Mouse (Mus musculus) hindbrain, embryonic 14.5 days (tissue): Measurements from ENCODE around the gene Col1a1. TPM values are rescaled to one million over a fixed set of nuclear protein-coding genes. Genes with fewer than 3 reads are reported as not detected.
A peak's percentile ranks its signal among the peaks of the same experiment; 100 is the strongest.

Source experiments
- ATAC-seq: fragments of 200-750 bp; cut with Nextera tagmentation; 2 replicates; pipeline ENCODE4 v1.8.0; 2017; ENCODE audit warnings: moderate number of reproducible peaks, mild to moderate bottlenecking, moderate TSS enrichment, moderate library complexity; ENCODE audit not compliant: low FRiP score
- DNase-seq: peaks from one replicate; pipeline ENCODE4 v3.0.0-alpha.2; 2015; ENCODE audit warnings: low spot score
- H3K27ac ChIP-seq: fragments of 300-500 bp; sonication (generic); 2 replicates; pipeline ENCODE4 v1.5.1; 2014; ENCODE audit warnings: mild to moderate bottlenecking, moderate library complexity
- H3K27me3 ChIP-seq: fragments of 300-500 bp; sonication (generic); 2 replicates; pipeline ENCODE4 v1.6.1; 2014; ENCODE audit warnings: mild to moderate bottlenecking, low read length, mixed read lengths; ENCODE audit not compliant: control insufficient read depth, insufficient read depth
- H3K36me3 ChIP-seq: fragments of 300-500 bp; sonication (generic); replicated peaks from 2 replicates; pipeline ENCODE4 v1.6.1; 2014; ENCODE audit not compliant: control insufficient read depth, insufficient read depth
- H3K4me1 ChIP-seq: fragments of 300-500 bp; sonication (generic); replicated peaks from 2 replicates; pipeline ENCODE4 v1.6.1; 2014; ENCODE audit warnings: antibody characterized with exemption, low read length, mixed read lengths; ENCODE audit not compliant: control insufficient read depth, insufficient read depth
- H3K4me2 ChIP-seq: fragments of 300-500 bp; sonication (generic); replicated peaks from 2 replicates; pipeline ENCODE4 v1.6.1; 2014; ENCODE audit warnings: mild to moderate bottlenecking, moderate library complexity
- H3K4me3 ChIP-seq: fragments of 300-500 bp; sonication (generic); replicated peaks from 2 replicates; pipeline ENCODE4 v1.5.1; 2014; ENCODE audit warnings: mild to moderate bottlenecking, low read length
- H3K9ac ChIP-seq: fragments of 300-500 bp; sonication (generic); 2 replicates; pipeline ENCODE4 v1.6.1; 2014
- H3K9me3 ChIP-seq: fragments of 300-500 bp; sonication (generic); 2 replicates; pipeline ENCODE4 v1.6.1; 2016; ENCODE audit warnings: low read length; ENCODE audit not compliant: control insufficient read depth
- WGBS: fragments of 180-500 bp; shearing (Covaris S2); extraction: QIAGEN DNeasy Blood & Tissue Kit; methylation state at CpG from one replicate; pipeline ENCODE4 v1.1.7; 2014; 5-methylcytosine and 5-hydroxymethylcytosine counted together
- polyA plus RNA-seq: library from polyadenylated mRNA; unstranded; fragments of >200 nt; fragmentation: Nextera tagmentation; extraction: Ambion mirVana; gene quantifications from 2 replicates; pipeline ENCODE4 v1.2.1, GENCODE M21; 2014

Gene Col1a1
- polyA plus RNA-seq, 1 experiment from 2014 or later = 157 TPM

DNA sequence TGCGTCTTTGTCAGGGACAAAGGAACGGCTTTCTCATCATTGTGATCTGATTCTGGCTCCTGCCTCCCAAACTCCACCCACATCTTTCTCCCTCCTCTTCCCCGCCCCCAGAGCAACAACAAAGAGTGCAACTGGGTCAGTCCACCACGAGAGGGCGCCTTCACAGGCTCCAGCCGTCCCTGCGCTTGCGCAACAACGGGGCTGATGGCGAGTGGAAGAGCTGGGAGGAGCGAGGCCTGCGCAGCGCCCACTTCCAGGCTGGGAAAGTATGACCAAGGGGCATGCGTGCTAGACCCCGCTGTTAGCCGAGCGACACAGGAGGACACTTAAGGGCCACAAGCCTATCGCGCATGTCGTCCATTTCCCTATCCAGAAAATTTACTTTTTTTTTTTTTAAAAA, 42.9 kb downstream of the Col1a1 start:
- H3K4me1 ChIP-seq = peaks cover 11% of the 10 kb centered on the region; the same call in 1 of the 2 replicates
- H3K4me3 ChIP-seq = peak overlapping the region; percentile 15
- peak; percentile 98 for DNase-seq
- H3K27me3 ChIP-seq = no peaks in the 10 kb centered on the region
- peak; percentile 96 for ATAC-seq
- H3K9ac ChIP-seq = peak overlapping the region; percentile 62
- peak overlapping the region; percentile 48 for H3K4me2 ChIP-seq
- H3K27ac ChIP-seq = peak overlapping the region; percentile 96
- H3K36me3 ChIP-seq = no peaks in the 10 kb centered on the region
- no peaks in the 10 kb centered on the region for H3K9me3 ChIP-seq
- WGBS = under 1% methylated on average over 20 of the region's 20 CpGs

GRCm38 (mm10) chr11:94979462-94980179, 43.6 kb downstream of the Col1a1 start:
- H3K27ac ChIP-seq = peak overlapping the region; percentile 39
- H3K9me3 ChIP-seq = no peaks in the 10 kb centered on the region
- peak overlapping the region; percentile 15 for H3K4me3 ChIP-seq
- no peaks in the 10 kb centered on the region for H3K27me3 ChIP-seq
- peaks cover 11% of the 10 kb centered on the region; the same call in 1 of the 2 replicates for H3K4me1 ChIP-seq
- ATAC-seq = peak; percentile 36; the same call in 1 of the 2 replicates
- peak overlapping the region; percentile 48 for H3K4me2 ChIP-seq
- peak overlapping the region; percentile 26; the same call in 1 of the 2 replicates for H3K9ac ChIP-seq
- DNase-seq = peak; percentile 48
- WGBS = 81% methylated on average over 11 of the region's 11 CpGs
- H3K36me3 ChIP-seq = no peaks in the 10 kb centered on the region

DNA sequence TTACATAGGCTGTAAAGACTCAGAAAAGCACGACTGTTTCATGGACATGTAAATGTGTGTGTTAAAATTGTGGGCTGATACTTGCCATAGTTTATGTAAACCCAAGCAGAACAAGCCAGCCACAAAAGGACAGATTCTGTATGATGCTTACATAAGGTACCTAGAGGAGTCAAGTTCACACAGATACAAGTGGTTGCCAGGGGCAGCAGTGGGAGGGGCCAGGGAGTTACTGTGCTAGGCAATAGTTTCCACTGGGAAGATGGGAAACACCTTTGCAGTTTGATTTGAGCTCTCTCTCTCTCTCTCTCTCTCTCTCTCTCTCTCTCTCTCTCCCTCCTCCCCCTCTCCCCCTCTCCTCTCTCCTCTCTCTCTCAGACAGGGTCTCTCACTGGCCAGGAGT, 49.1 kb downstream of the Col1a1 start:
- 51% methylated on average over 1 of the region's 1 CpGs for WGBS
- Histone ChIP-seq H3K27me3 (no peaks in the 10 kb centered on the region), H3K4me3 (no peak overlapping the region), H3K4me2 (no peak overlapping the region), H3K9me3 (no peaks in the 10 kb centered on the region), H3K36me3 (no peaks in the 10 kb centered on the region), H3K27ac (no peak overlapping the region), H3K9ac (no peak overlapping the region), H3K4me1 (peaks cover 13% of the 10 kb centered on the region)
- ATAC-seq (no peak), DNase-seq (no peak)

- Histone ChIP-seq H3K4me3 (no peak overlapping the region), H3K9ac (no peak overlapping the region), H3K4me2 (no peak overlapping the region), H3K27ac (no peak overlapping the region), H3K27me3 (no peaks in the 10 kb centered on the region), H3K9me3 (no peaks in the 10 kb centered on the region), H3K36me3 (no peaks in the 10 kb centered on the region), H3K4me1 (peaks cover 19% of the 10 kb centered on the region)
- no peak for ATAC-seq
- no peak for DNase-seq
- 75% methylated on average over 5 of the region's 5 CpGs for WGBS
These were observed 49.8 kb downstream of the Col1a1 start for GRCm38 (mm10) chr11:94985822-94986221.

DNA sequence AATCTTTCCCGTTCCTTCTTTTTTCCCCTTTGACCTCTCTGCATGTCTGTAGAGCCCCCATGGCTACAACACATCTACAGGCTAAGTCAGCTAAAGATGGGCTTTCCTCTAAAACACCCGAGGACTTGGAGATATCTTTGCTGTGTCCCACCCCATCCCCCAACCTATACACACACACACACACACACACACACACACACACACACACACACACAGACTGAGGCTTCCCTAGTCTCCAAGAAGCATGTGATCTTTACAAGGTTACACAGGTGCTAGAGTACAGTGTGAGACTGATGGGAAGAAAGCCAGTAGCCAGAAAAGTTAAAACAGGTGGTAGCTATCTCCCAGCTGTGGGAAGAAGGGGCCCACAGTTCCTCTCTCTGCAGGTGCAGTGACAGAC, 50.4 kb downstream of the Col1a1 start:
- 57% methylated on average over 2 of the region's 2 CpGs for WGBS
- H3K4me1 ChIP-seq = peaks cover 19% of the 10 kb centered on the region
- no peak for DNase-seq

DNA sequence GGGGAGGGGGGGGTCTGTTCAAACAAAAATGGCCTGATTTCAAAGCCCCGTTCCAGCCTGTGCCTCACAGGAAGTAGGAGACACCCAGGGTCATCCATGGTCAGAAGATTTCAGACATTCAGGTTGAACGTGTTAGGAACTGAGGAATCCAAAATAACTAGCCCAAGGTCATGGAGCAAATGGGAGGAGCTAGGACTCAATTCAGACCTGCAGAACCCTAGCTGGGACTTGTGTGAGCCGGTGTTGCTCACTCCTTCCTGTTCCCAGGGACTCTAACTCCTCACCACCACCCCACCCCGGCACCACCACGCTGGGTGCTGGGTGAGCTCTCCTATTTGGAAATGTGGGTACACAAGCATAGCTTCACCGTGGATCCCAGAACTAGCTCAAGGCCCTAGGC, 51.3 kb downstream of the Col1a1 start:
- DNase-seq (no peak), ATAC-seq (no peak)
- Histone ChIP-seq H3K27me3 (no peaks in the 10 kb centered on the region), H3K27ac (no peak overlapping the region), H3K36me3 (no peaks in the 10 kb centered on the region), H3K4me2 (no peak overlapping the region), H3K4me3 (no peak overlapping the region), H3K9me3 (no peaks in the 10 kb centered on the region), H3K9ac (no peak overlapping the region), H3K4me1 (peaks cover 19% of the 10 kb centered on the region)
- 51% methylated on average over 6 of the region's 6 CpGs for WGBS

More for the DNA sequence above, 50.4 kb downstream of the Col1a1 start:
- Histone ChIP-seq H3K27ac (no peak overlapping the region), H3K4me2 (no peak overlapping the region), H3K36me3 (no peaks in the 10 kb centered on the region), H3K27me3 (no peaks in the 10 kb centered on the region), H3K9ac (no peak overlapping the region), H3K9me3 (no peaks in the 10 kb centered on the region), H3K4me3 (no peak overlapping the region)
- ATAC-seq = no peak

GRCm38 (mm10) chr11:94987851-94988250, 51.8 kb downstream of the Col1a1 start:
- peaks cover 21% of the 10 kb centered on the region for H3K4me1 ChIP-seq
- no peak overlapping the region for H3K9ac ChIP-seq
- no peak for ATAC-seq

DNA sequence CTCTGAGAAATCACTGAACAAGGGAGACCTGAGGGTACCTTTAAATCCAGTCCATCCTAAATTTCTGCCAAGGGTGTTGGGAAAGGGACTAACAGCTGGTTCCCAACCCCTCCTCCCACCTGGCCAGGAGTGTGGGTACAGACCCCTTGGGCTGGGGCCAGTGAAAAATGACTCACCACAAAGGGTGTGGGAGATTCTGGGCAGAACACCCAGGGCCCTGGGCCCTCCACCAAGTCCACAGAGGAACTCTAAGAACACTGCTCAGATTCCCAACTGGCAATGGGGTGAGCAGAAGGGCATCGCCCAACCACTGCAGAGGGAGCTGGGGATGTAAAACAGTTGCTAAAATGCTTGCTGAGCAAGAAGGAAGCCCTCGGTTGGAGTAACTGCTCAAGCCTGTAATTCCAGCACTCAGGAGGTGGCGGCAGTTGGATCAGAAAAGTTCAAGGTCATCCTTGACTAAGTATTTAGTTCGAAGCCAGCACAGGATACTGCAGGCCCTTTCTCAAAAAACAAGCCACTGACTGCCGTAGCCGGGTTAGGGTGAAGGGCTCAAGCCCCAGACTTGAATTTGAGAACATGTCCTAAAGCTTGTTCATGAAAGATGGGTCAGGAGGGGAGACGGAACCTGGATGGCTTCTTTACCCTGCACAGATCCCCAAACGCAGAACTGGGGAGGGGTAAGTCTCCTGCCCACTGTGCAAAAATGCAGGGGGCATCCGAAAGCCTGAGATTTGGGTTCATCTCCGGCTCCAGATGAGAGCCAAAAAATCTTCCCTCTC, 52.9 kb downstream of the Col1a1 start:
- H3K36me3 ChIP-seq = no peaks in the 10 kb centered on the region
- H3K4me2 ChIP-seq = peak overlapping the region; percentile 100
- H3K27me3 ChIP-seq = no peaks in the 10 kb centered on the region
- H3K4me3 ChIP-seq = peak overlapping the region; percentile 95
- ATAC-seq (no peak), DNase-seq (no peak)
- H3K9ac ChIP-seq = peak overlapping the region; percentile 99
- H3K4me1 ChIP-seq = peaks cover 32% of the 10 kb centered on the region
- 20% methylated on average over 10 of the region's 10 CpGs for WGBS
- no peaks in the 10 kb centered on the region for H3K9me3 ChIP-seq
- H3K27ac ChIP-seq = peak overlapping the region; percentile 97

More at GRCm38 (mm10) chr11:94987851-94988250, 51.8 kb downstream of the Col1a1 start:
- DNase-seq = no peak
- Histone ChIP-seq H3K9me3 (no peaks in the 10 kb centered on the region), H3K4me2 (no peak overlapping the region), H3K27ac (no peak overlapping the region), H3K27me3 (no peaks in the 10 kb centered on the region), H3K4me3 (no peak overlapping the region), H3K36me3 (no peaks in the 10 kb centered on the region)
- 83% methylated on average over 8 of the region's 8 CpGs for WGBS

GRCm38 (mm10) chr11:94989562-94990017, 53.6 kb downstream of the Col1a1 start:
- DNase-seq (peak; percentile 91), ATAC-seq (peak; percentile 78)
- Histone ChIP-seq H3K36me3 (no peaks in the 10 kb centered on the region), H3K27ac (peak overlapping the region; percentile 97), H3K9ac (peak overlapping the region; percentile 99), H3K27me3 (no peaks in the 10 kb centered on the region), H3K4me3 (peak overlapping the region; percentile 95), H3K9me3 (no peaks in the 10 kb centered on the region), H3K4me2 (peak overlapping the region; percentile 100), H3K4me1 (peaks cover 38% of the 10 kb centered on the region)
- WGBS = 0% methylated on average over 12 of the region's 12 CpGs
